Mouse (Mus musculus) bone marrow macrophage, adult 2 months (primary cell): ENCODE results near the gene Smpd3.

ENCODE experiments used
- CTCF ChIP-seq: IDR thresholded peaks from 2 replicates; pipeline ENCODE4 v1.5.1; 2012; ENCODE audit warnings: low read depth, mild to moderate bottlenecking, low read length, moderate library complexity
- POLR2A ChIP-seq: IDR thresholded peaks from 2 replicates; pipeline ENCODE4 v1.6.1; 2012; ENCODE audit warnings: mild to moderate bottlenecking, low read depth, low read length, borderline replicate concordance

DNA sequence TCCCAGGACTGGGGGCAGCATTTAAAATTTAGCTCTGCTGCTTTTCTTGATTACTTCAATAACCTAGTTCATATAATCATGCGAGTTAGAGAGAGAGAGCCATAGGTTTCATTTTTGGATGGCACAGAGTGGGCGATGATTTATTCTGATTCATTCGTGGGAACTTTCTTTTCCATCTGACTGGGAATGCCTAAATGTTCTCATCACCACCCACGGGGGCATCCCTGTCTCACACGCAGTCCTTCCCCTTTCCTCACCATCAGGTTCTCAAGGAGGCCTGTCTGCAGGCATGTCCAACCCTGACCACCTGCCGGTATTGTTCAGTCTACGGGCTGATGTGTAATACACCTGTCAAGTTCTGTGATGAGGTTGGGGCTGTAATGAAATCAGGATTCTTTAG is 16.4 kb downstream of the Smpd3 start:
- TF ChIP-seq POLR2A (no peak), CTCF (no peak)
